Mouse (Mus musculus) forebrain, embryonic 16.5 days (tissue): ENCODE data around the gene Gm13289. TPM values are rescaled to one million over a fixed set of nuclear protein-coding genes. Genes with fewer than 3 reads are reported as not detected.
"Not testable (repeated sequence)": the region's sequence is repeated elsewhere in the genome, so short reads cannot be mapped to it uniquely, and the experiment has no call there.

Experiments used
- ATAC-seq: fragments of 200-750 bp; cut with Nextera tagmentation; 2 replicates; pipeline ENCODE4 v1.8.0; 2017; ENCODE audit warnings: mild to moderate bottlenecking, moderate library complexity
- H3K27ac ChIP-seq: fragments of 300-500 bp; sonication (generic); 2 replicates; pipeline ENCODE4 v1.5.1; 2014; ENCODE audit warnings: low read length, control low read depth
- H3K27me3 ChIP-seq: fragments of 300-500 bp; sonication (generic); replicated peaks from 2 replicates; pipeline ENCODE4 v1.6.1; 2014; ENCODE audit warnings: low read length; ENCODE audit not compliant: control insufficient read depth, insufficient read depth
- H3K36me3 ChIP-seq: fragments of 300-500 bp; sonication (generic); 2 replicates; pipeline ENCODE4 v1.6.1; 2014; ENCODE audit not compliant: control insufficient read depth, insufficient read depth
- H3K4me1 ChIP-seq: fragments of 300-500 bp; sonication (generic); replicated peaks from 2 replicates; pipeline ENCODE4 v1.6.1; 2014; ENCODE audit warnings: low read length; ENCODE audit not compliant: control insufficient read depth, insufficient read depth
- H3K4me2 ChIP-seq: fragments of 300-500 bp; sonication (generic); 2 replicates; pipeline ENCODE4 v1.6.1; 2014; ENCODE audit warnings: mild to moderate bottlenecking, low read length, control low read depth
- H3K4me3 ChIP-seq: fragments of 300-500 bp; sonication (generic); replicated peaks from 2 replicates; pipeline ENCODE4 v1.5.1; 2014; ENCODE audit warnings: mild to moderate bottlenecking, low read length, control low read depth
- H3K9ac ChIP-seq: fragments of 300-500 bp; sonication (generic); replicated peaks from 2 replicates; pipeline ENCODE4 v1.6.1; 2014; ENCODE audit warnings: low read depth, low read length, control low read depth
- H3K9me3 ChIP-seq: fragments of 300-500 bp; sonication (generic); 2 replicates; pipeline ENCODE4 v1.6.1; 2016; ENCODE audit warnings: low read length; ENCODE audit not compliant: control insufficient read depth
- WGBS: fragments of 180-500 bp; shearing (Covaris S2); extraction: QIAGEN DNeasy Blood & Tissue Kit; methylation state at CpG from one replicate; pipeline ENCODE4 v1.1.7; 2014; 5-methylcytosine and 5-hydroxymethylcytosine counted together
- polyA plus RNA-seq: library from polyadenylated mRNA; unstranded; fragments of >200 nt; fragmentation: Nextera tagmentation; extraction: Ambion mirVana; gene quantifications from 2 replicates; pipeline ENCODE4 v1.2.1, GENCODE M21; 2015

Gene Gm13289
- polyA plus RNA-seq, 1 experiment from 2014 or later: not detected

GRCm38 (mm10) chr4:88799365-88799764, 22.6 kb downstream of the Gm13289 start, which contains the start of gene Gm13285:
TSS of gene Gm13285 (plus strand) at chr4:88799665.
- H3K4me2 ChIP-seq, H3K4me3 ChIP-seq, H3K27ac ChIP-seq, ATAC-seq, H3K9ac ChIP-seq, H3K4me1 ChIP-seq, H3K27me3 ChIP-seq, H3K9me3 ChIP-seq, H3K36me3 ChIP-seq: not testable (repeated sequence)
- WGBS: 33% methylated on average over 1 of the region's 7 CpGs

DNA sequence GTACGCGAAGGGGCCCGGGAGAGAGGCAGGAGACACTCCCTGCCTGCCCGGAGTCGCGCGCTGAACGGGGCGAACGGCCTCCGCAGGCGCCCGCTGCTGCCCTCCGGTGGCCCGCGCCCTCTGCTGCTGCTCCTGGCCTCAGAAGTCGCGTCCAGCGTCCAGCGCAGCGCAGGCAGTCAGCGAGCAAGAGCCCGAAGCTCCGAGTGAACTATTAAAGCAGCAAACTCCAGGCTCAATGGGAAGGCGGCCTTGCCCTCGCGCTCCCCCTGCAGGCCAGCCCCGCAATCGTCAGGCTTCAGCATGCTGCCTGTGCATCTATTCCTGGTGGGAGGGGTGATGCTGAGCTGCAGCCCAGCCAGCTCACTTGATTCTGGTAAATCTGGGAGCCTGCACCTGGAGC, 26.2 kb downstream of the Gm13289 start, which contains the start of gene Gm13287:
Gm13287 (plus strand) TSS at position 301 of the 400 bp plus-strand sequence.
- H3K36me3 ChIP-seq, H3K27ac ChIP-seq, ATAC-seq, H3K4me1 ChIP-seq, H3K9ac ChIP-seq, H3K4me2 ChIP-seq, H3K27me3 ChIP-seq, H3K9me3 ChIP-seq, H3K4me3 ChIP-seq: not testable (repeated sequence)
- WGBS: no CpG with 5 or more reads among the region's 29 CpGs

GRCm38 (mm10) chr4:88805231-88805630, 28.5 kb downstream of the Gm13289 start, which contains the start of gene Gm13288:
TSS of gene Gm13288 (plus strand) at chr4:88805531.
- not testable (repeated sequence) for H3K36me3 ChIP-seq, H3K27me3 ChIP-seq, H3K4me1 ChIP-seq, H3K27ac ChIP-seq, ATAC-seq, H3K9ac ChIP-seq, H3K9me3 ChIP-seq
- peak within 1 kb of the TSS; percentile 31; the same call in 1 of the 2 replicates for H3K4me2 ChIP-seq
- no CpG with 5 or more reads among the region's 8 CpGs for WGBS
- H3K4me3 ChIP-seq: 0 out of 2 replicates have a peak within 1 kb of the TSS, but pooled peaks have one; percentile 20

DNA sequence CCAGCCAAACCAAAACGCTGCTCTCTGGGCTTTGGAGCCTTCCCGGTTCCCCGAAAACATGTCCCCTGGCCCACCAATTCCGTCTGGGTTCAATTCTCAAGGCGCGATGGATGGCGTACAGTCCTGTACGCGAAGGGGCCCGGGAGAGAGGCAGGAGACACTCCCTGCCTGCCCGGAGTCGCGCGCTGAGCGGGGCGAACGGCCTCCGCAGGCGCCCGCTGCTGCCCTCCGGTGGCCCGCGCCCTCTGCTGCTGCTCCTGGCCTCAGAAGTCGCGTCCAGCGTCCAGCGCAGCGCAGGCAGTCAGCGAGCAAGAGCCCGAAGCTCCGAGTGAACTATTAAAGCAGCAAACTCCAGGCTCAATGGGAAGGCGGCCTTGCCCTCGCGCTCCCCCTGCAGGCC, 29.0 kb downstream of the Gm13289 start:
- H3K9me3 ChIP-seq, H3K27me3 ChIP-seq, H3K9ac ChIP-seq, H3K36me3 ChIP-seq, ATAC-seq, H3K4me1 ChIP-seq, H3K27ac ChIP-seq: not testable (repeated sequence)
- WGBS: 0% methylated on average over 12 of the region's 34 CpGs
- H3K4me2 ChIP-seq: peak overlapping the region; percentile 31; the same call in 1 of the 2 replicates
- H3K4me3 ChIP-seq: 0 out of 2 replicates have a peak overlapping the region, but pooled peaks have one; percentile 20

DNA sequence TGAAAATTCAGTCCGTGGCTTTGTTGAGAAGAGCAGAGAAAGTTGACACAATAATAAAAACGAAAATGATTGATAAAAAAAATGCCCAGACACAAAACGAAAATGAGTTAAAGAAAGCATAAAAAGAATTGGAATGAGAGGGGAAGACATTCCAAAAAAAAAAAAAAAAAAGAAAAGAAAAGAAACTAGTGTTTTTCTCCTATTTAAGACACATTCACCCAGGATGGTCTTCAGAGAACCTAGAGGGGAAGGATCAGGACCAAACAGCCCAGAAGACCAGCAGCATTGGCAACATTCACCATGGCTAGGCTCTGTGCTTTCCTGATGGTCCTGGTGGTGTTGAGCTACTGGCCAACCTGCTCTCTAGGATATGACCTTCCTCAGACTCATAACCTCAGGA, 39.2 kb downstream of the Gm13289 start, which contains the start of gene Ifna7:
Ifna7 (plus strand) TSS at position 301 of the 400 bp plus-strand sequence.
- H3K36me3 ChIP-seq: no peaks in the 10 kb centered on the region
- no peak within 1 kb of the TSS for H3K9ac ChIP-seq
- no peak within 1 kb of the TSS for H3K4me3 ChIP-seq
- H3K4me1 ChIP-seq: no peaks in the 10 kb centered on the region
- H3K4me2 ChIP-seq: no peak within 1 kb of the TSS
- no peaks in the 10 kb centered on the region for H3K9me3 ChIP-seq
- H3K27me3 ChIP-seq: no peaks in the 10 kb centered on the region
- no peak within 1 kb of the TSS for H3K27ac ChIP-seq
- no peak for ATAC-seq
- WGBS: 73% methylated on average over 3 of the region's 3 CpGs

GRCm38 (mm10) chr4:88819659-88820058, 42.9 kb downstream of the Gm13289 start, which contains the start of gene Ifna11:
TSS of gene Ifna11 (plus strand) at chr4:88819959.
- Histone ChIP-seq H3K9me3 (no peaks in the 10 kb centered on the region), H3K4me2 (no peak within 1 kb of the TSS), H3K27ac (no peak within 1 kb of the TSS), H3K9ac (no peak within 1 kb of the TSS), H3K4me1 (no peaks in the 10 kb centered on the region), H3K36me3 (no peaks in the 10 kb centered on the region), H3K27me3 (no peaks in the 10 kb centered on the region), H3K4me3 (no peak within 1 kb of the TSS)
- no peak for ATAC-seq
- 86% methylated on average over 1 of the region's 1 CpGs for WGBS

GRCm38 (mm10) chr4:88822995-88823394, 46.3 kb downstream of the Gm13289 start:
- Histone ChIP-seq H3K4me3 (no peak overlapping the region), H3K27me3 (no peaks in the 10 kb centered on the region), H3K9ac (no peak overlapping the region), H3K4me2 (no peak overlapping the region), H3K27ac (no peak overlapping the region), H3K9me3 (no peaks in the 10 kb centered on the region), H3K4me1 (no peaks in the 10 kb centered on the region), H3K36me3 (no peaks in the 10 kb centered on the region)
- 23% methylated on average over 4 of the region's 4 CpGs for WGBS
- no peak for ATAC-seq

Other genes with a start within 250 kb of the Gm13289 start
- not detected in 2 replicates for gene Ifna15, start 218.7 kb upstream of the Gm13289 start, polyA plus RNA-seq
- gene Ifna14, start 205.1 kb upstream of the Gm13289 start, polyA plus RNA-seq: not detected in 2 replicates
- not detected in 2 replicates for gene Ifna9, start 184.5 kb upstream of the Gm13289 start, polyA plus RNA-seq
- not detected in 2 replicates for gene Ifna12, start 173.5 kb upstream of the Gm13289 start, polyA plus RNA-seq
- not detected in 2 replicates for gene C87499, start 142.5 kb upstream of the Gm13289 start, polyA plus RNA-seq
- gene Ifna13, start 132.5 kb upstream of the Gm13289 start, polyA plus RNA-seq: not detected in 2 replicates
- gene Ifna16, start 100.0 kb upstream of the Gm13289 start, polyA plus RNA-seq: not detected in 2 replicates
- not detected in 2 replicates for gene Ifna2, start 93.0 kb upstream of the Gm13289 start, polyA plus RNA-seq
- not detected in 2 replicates for gene Ifnab, start 85.6 kb upstream of the Gm13289 start, polyA plus RNA-seq
- gene Gm26566, start 55.1 kb upstream of the Gm13289 start, polyA plus RNA-seq: 1.2 and 1.4 TPM in 2 replicates
- gene Klhl9, start 54.5 kb upstream of the Gm13289 start, polyA plus RNA-seq: 122 and 135 TPM in 2 replicates
- not detected in 2 replicates for gene Gm13271, start 22.1 kb upstream of the Gm13289 start, polyA plus RNA-seq
- gene Gm13283, start 16.8 kb upstream of the Gm13289 start, polyA plus RNA-seq: 0.16 TPM in 1 of 2 replicates, not detected in the other
- 0.46 TPM in 1 of 2 replicates, not detected in the other for gene Gm13290, start 3.1 kb upstream of the Gm13289 start, polyA plus RNA-seq
- not detected in 2 replicates for gene Gm13272, start 2.9 kb downstream of the Gm13289 start, polyA plus RNA-seq
- not detected in 2 replicates for gene Ifnz, start 5.2 kb downstream of the Gm13289 start, polyA plus RNA-seq
- not detected in 2 replicates for gene Gm13276, start 8.8 kb downstream of the Gm13289 start, polyA plus RNA-seq
- not detected in 2 replicates for gene Gm13277, start 11.7 kb downstream of the Gm13289 start, polyA plus RNA-seq
- not detected in 2 replicates for gene Gm13278, start 14.6 kb downstream of the Gm13289 start, polyA plus RNA-seq
- not detected in 2 replicates for gene Gm13275, start 17.6 kb downstream of the Gm13289 start, polyA plus RNA-seq
- gene Gm13279, start 20.5 kb downstream of the Gm13289 start, polyA plus RNA-seq: not detected in 2 replicates
- not detected in 2 replicates for gene Gm13285, start 22.7 kb downstream of the Gm13289 start, polyA plus RNA-seq
- gene Gm13287, start 26.3 kb downstream of the Gm13289 start, polyA plus RNA-seq: not detected in 2 replicates
- not detected in 2 replicates for gene Gm13288, start 28.6 kb downstream of the Gm13289 start, polyA plus RNA-seq
- not detected in 2 replicates for gene Ifna7, start 39.3 kb downstream of the Gm13289 start, polyA plus RNA-seq
- not detected in 2 replicates for gene Ifna11, start 43.0 kb downstream of the Gm13289 start, polyA plus RNA-seq
- not detected in 2 replicates for gene Ifna6, start 50.5 kb downstream of the Gm13289 start, polyA plus RNA-seq
- gene Ifna5, start 58.6 kb downstream of the Gm13289 start, polyA plus RNA-seq: not detected in 2 replicates
- not detected in 2 replicates for gene Ifna4, start 64.9 kb downstream of the Gm13289 start, polyA plus RNA-seq
- not detected in 2 replicates for gene Ifna1, start 73.2 kb downstream of the Gm13289 start, polyA plus RNA-seq
- not detected in 2 replicates for gene Ifne, start 103.3 kb downstream of the Gm13289 start, polyA plus RNA-seq